Mouse (Mus musculus): ENCODE results near the gene Olfr204. TPM values are rescaled to one million over a fixed set of nuclear protein-coding genes. Genes with fewer than 3 reads are reported as not detected.

The Olfr204 gene
- polyA plus RNA-seq, 1 experiment from 2014 or later: not detected

Other genes with a start within 250 kb of the Olfr204 start
- gene Olfr190, start 240.2 kb downstream of the Olfr204 start, polyA plus RNA-seq (2015; fragmentation: Nextera tagmentation; extraction: Ambion mirVana): not detected in 2 replicates
- gene Olfr191, start 228.4 kb downstream of the Olfr204 start, polyA plus RNA-seq (2015; fragmentation: Nextera tagmentation; extraction: Ambion mirVana): not detected in 2 replicates
- not detected in 2 replicates for gene Olfr193, start 206.4 kb downstream of the Olfr204 start, polyA plus RNA-seq (2015; fragmentation: Nextera tagmentation; extraction: Ambion mirVana)
- not detected in 2 replicates for gene Olfr194, start 197.2 kb downstream of the Olfr204 start, polyA plus RNA-seq (2015; fragmentation: Nextera tagmentation; extraction: Ambion mirVana)
- gene Olfr195, start 171.2 kb downstream of the Olfr204 start, polyA plus RNA-seq (2015; fragmentation: Nextera tagmentation; extraction: Ambion mirVana): not detected in 2 replicates
- gene Olfr196, start 147.8 kb downstream of the Olfr204 start, polyA plus RNA-seq (2015; fragmentation: Nextera tagmentation; extraction: Ambion mirVana): not detected in 2 replicates
- gene Olfr198, start 114.7 kb downstream of the Olfr204 start, polyA plus RNA-seq (2015; fragmentation: Nextera tagmentation; extraction: Ambion mirVana): not detected in 2 replicates
- gene Olfr199, start 98.5 kb downstream of the Olfr204 start, polyA plus RNA-seq (2015; fragmentation: Nextera tagmentation; extraction: Ambion mirVana): not detected in 2 replicates
- gene Olfr201, start 45.6 kb downstream of the Olfr204 start, polyA plus RNA-seq (2015; fragmentation: Nextera tagmentation; extraction: Ambion mirVana): not detected in 2 replicates
- gene Olfr202, start 31.5 kb downstream of the Olfr204 start, polyA plus RNA-seq (2015; fragmentation: Nextera tagmentation; extraction: Ambion mirVana): not detected in 2 replicates
- gene Olfr203, start 19.4 kb downstream of the Olfr204 start, polyA plus RNA-seq (2015; fragmentation: Nextera tagmentation; extraction: Ambion mirVana): not detected in 2 replicates
- gene Olfr205, start 12.9 kb upstream of the Olfr204 start, polyA plus RNA-seq (2015; fragmentation: Nextera tagmentation; extraction: Ambion mirVana): not detected in 2 replicates
- not detected in 2 replicates for gene Olfr206, start 31.0 kb upstream of the Olfr204 start, polyA plus RNA-seq (2015; fragmentation: Nextera tagmentation; extraction: Ambion mirVana)
- not detected in 2 replicates for gene Olfr209, start 45.7 kb upstream of the Olfr204 start, polyA plus RNA-seq (2015; fragmentation: Nextera tagmentation; extraction: Ambion mirVana)
- not detected in 2 replicates for gene Gabrr3, start 89.1 kb upstream of the Olfr204 start, polyA plus RNA-seq (2015; fragmentation: Nextera tagmentation; extraction: Ambion mirVana)
- 16.4 and 17.1 TPM in 2 replicates for gene Riox2, start 153.5 kb upstream of the Olfr204 start, polyA plus RNA-seq (2015; fragmentation: Nextera tagmentation; extraction: Ambion mirVana)